Mouse (Mus musculus) spleen, embryonic (tissue): ENCODE measurements around the gene Polr3f.

Experiments used
- CTCF ChIA-PET: fragments of 350-600 bp; sonication (Branson Sonifier 250); formaldehyde crosslinking; loops from one replicate; lab custom pipeline; 2022; lab: Charles Lee

Polr3f gene

DNA sequence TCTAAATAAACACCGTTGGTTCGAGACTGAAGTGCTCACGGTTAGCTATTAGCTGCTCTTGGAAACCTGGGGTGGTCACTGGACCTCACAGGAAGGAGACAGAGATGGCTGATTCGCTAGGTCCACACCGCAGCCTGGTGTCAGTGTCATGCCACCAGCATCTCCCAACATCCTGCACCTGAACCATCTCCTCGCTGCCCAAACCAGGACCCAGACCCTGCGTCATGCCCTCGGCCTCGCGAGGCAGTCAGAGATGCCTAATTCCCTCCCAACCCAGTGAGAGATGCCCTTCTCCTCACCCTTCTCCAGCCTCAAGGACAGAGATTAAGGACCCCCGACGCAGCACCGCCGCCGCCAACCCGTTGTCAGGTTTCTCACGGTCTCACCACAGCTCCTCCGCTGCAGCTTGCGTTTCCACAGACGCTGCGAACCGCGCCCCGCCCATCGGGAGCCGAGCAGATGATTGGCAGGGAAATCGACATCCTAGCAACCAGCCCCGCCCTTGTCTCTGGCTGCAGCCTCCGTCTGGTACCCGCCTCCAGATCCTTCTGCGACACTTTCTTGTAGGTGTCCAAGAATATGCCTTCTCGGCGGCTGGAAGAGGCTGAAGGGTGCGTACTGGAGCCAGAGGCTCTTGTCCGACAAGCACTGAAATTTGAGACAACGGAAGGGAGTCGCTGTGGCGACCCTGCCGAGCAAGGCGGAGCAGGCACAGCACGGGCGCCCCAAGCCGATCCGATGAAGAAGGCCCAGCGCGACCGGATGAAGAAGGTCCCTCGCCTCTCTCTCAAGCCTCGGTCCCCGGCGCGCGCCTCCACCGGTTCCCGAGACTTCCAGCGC, at the start of gene Polr3f, which contains the start of gene Dzank1:
Gene Polr3f (plus strand): TSS at position 738 of the 840 bp plus-strand sequence.
Gene Dzank1 (minus strand): TSS at position 434 of the 840 bp plus-strand sequence.
- CTCF ChIA-PET = interaction anchor here (0.5 kb wide), 1 partner anchor 260 kb away, joined by 7 read pairs; no protein-coding TSS in a partner anchor

DNA sequence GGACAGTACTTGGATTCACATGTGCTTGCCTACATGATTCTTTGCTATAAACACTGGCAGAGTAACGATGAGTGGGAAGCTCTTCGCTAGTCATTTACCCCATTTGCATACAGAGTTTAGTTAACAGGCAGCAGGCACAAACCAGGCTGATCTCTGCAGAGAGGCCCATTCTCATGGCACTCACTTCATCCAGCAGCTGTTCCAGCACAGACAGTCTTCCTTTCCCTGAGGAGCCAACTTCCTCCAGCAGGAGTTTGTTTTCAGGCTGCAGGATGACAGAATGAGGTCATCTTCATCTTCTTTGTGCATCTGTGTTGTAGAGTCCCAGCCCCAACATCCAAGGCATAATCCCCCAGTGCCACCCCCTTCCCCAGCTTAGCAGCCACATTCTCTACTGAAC, 48.1 kb upstream of the Polr3f start:
- CTCF ChIA-PET = no interaction called here

DNA sequence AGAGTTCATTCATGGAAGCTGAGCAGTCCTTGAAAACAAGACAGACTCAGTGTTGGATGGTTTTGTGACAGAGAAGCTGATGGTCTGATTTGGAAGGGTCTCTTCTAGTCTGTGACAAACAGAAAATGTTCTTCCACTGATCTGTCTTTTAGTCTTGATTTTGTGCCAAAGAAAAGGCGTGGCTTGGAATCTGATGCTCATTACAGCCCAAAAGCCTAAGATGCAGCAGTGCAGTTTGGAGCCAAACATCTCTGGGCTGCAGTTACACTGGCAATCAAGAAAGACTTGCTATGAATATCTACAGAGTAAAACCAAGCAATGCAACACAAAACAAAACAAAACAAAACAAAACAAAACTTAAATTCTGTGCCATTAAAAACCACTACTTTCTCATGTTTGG, 43.4 kb upstream of the Polr3f start:
- CTCF ChIA-PET = no interaction called here

DNA sequence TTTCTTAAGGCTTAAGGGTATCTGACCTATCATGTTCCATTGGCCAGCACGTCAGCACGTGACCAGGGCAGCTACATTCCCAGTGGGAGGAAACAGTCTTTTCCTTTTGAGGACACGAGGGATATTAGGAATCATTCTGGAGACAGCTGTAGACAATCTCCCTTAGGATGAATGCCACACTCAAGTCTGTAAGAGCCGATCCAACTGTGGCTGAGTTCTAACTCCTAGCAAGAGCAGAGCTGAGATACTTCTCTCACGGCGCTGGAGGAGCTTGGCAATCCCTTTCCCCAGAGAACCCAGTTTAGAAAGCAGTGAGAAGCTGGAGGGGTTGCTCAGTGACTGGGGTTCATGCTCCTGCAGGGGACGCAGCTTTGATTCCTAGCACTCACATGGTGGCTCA, 42.1 kb upstream of the Polr3f start:
- CTCF ChIA-PET = no interaction called here

DNA sequence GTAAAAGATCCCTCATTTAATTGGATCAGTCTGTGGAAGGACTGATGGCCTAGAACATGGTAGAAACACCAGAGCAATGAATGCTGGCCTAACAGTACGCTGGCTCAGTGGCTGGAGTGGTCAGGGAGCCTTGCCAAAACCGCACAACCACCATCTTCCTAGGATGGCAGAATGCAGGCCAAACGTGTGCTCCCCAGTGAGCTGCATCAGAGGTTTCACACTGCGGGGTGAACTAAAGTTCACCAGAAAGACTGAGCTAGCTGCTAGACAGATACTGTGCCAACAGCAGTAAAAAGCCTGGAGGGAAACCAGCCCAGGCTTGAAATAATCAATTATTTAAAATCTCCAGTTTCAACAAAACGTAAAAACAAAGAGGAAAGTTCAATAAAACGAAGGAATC, 40.0 kb upstream of the Polr3f start:
- CTCF ChIA-PET = no interaction called here

DNA sequence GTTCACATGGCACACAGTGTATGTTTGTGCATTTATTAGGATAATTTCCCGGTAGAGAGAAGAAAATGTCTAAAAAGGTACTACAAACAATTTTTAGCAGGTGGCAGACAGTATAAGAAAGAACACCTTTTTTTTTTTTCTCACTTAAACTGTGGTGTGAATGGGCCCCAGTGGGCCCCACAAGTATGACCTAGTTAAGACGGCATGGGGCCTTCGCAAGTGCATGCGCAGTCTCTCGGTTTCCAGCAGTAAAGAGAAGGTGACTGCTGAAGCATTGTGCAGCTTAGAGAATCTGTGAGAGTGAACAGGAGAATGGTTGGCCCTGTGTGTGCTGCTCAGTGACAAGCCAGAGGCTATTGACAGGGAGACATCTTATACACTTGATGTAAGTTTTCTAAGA, 38.2 kb upstream of the Polr3f start:
- CTCF ChIA-PET = no interaction called here

DNA sequence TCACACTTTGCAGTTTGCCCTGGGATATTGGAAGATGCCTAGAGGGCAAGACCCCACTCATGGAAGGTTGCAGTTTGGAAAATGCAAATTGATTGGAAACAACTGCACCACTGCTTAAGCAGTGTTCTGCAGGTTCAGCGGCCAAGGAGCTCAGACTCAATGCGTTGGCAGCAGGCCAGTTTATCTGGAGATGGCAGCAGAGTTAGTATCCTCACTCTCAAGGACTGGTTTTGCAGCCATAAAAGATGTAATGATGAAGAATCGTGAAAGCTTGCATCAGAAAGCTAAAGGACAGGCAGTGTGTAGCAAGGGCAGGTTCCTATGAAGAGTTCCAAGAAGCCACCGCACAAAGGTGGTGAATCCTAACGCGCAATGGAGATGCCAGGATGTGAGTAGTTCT, 25.4 kb upstream of the Polr3f start:
- CTCF ChIA-PET = interaction anchor here (0.6 kb wide), 1 partner anchor 1806 kb away, joined by 4 read pairs; no protein-coding TSS in a partner anchor

DNA sequence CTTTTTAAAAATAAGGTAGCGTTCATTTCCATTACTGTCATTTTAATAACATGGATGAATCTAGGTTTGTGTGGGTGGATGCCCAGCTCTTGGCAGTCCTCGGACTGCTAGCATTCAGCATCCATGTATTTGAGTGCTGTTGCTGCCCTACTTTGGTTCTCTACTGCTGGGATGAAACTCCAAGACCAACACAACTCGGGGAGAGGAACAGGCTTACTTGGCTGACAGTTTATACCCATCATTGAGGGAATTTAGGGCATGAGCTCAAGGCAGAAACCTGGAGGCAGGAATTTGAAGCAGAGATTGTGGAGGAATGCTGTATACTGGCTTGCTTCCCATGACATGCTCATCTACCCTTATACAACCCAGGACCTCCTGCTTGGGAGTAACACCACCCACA, 12.9 kb upstream of the Polr3f start:
- CTCF ChIA-PET = no interaction called here

DNA sequence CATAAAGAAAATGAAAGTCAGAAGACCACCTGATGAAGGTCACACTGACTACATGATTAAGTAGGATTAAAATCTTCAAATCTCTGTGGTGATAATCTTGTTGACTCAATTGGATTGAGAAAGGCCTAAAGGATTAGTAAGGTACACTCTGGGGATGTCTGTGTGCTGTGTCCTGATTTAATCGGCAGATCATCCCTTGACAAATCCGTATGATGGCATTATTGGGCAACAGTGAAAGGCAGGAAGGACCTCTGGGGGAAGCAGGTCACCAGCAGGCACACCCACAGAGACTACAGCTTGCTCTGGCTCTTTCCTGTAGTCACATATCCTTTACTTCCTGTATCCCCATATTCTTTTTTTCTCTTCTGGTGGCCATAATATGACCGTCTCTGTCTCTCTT, 7.7 kb upstream of the Polr3f start:
- CTCF ChIA-PET = no interaction called here

DNA sequence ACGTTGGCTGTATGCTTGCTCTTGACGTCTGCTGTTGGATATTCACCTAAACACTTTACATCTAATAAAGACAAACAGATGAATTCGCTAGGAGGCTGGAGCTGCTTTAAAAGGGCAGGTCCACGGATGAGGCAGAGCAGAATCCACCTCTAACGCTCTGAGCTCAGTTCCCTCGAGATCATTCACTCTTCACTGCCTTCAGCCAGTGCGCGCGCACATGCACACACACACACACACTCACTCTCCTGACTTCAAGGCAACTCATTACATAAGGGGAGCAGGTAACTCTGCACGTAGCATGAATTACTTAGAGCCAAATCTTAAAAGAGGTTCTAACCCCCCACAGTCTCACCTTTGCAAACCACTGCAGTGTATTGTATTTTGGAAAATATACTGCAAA, 1.7 kb upstream of the Polr3f start:
- CTCF ChIA-PET = no interaction called here

DNA sequence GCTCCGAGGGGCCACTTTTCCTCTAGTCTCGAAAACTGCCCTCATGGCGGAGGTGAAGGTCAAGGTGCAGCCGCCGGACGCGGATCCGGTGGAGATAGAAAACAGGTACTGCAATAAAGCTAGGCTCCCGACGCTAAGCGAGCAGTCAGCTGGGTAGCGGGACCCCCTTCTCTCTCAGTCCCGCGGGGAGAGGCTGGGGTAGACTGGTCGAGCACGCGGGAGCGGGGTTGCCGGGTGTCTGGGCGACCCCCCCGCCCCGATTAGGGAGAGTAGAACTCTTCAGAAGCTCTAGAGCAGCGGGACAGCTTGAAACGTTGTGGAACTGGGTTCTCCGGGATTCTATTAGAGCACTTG, 280 bp downstream of the Polr3f start:
- CTCF ChIA-PET = no interaction called here

DNA sequence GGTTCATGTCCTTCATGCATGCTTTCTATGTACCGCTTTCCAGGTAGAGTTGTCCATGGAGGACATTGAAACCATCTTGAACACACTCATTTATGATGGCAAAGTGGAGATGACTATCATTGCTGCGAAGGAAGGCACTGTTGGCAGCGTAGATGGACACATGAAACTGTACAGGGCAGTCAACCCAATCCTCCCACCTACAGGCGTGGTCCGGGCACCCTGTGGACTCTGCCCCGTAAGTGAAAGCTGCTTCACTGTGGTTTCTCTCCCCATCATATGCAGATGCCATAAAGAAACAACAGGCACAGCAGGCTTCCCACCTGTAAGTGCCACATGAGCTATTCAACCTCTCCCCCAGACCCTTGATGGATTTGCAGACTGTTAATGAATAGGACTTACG, 9.6 kb downstream of the Polr3f start:
- CTCF ChIA-PET = no interaction called here

DNA sequence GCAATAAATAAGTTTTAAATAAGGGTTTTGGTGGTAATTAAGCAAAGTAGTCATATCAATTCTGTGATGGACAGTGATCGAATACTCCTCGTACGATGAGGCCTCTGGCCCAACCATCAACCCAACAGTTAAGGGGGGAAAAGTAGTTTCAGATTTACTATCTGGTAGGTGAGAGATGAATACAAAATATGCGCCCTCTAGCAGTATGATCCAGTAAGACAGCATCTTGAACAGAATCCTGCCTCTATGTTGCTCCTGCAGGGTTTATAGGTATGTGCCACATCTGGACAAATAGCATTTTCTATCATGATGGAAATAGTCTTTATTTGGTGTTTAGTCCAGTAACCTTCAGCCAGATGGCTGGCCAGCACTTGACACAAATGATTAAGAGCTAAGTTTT, 13.7 kb downstream of the Polr3f start:
- CTCF ChIA-PET = no interaction called here

DNA sequence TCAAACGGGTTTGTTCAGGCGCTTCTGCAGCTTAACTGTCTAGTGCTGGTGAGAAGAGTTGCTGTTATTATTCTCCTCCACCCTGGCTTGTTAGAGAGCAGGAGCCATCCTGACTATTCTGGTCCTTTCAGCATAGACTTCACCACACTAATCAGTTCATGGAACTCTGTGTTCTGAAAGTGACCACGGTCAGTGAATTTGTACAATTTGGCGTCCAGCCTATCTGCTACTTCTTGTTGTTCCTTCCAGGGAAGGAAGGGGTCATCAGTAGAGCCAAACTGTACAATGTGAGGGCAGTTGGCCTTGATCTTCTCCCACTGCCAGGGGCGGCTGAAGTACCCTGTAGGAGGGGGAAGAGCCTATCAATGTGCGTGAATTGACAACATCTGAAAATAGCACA, 16.2 kb downstream of the Polr3f start:
- CTCF ChIA-PET = no interaction called here

DNA sequence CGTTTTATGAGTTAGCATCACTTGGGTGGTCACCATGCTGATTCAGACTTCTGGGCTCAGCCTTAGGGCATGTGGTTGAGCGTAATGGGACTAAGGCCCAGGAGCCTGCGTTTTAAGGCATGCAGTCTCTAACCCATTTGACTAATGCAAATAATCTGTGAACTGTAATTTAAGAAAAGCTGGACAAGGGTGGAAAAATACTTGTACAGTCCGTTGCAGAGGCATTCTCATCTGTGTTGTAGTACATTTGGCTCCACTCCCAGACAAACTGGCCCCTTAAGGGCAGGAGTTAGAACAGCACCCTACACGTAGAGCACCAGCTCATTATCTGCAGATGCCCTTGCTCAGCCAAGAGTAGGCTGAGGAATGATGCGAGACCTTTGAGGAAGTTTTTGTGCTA, 17.1 kb downstream of the Polr3f start:
- CTCF ChIA-PET = no interaction called here

DNA sequence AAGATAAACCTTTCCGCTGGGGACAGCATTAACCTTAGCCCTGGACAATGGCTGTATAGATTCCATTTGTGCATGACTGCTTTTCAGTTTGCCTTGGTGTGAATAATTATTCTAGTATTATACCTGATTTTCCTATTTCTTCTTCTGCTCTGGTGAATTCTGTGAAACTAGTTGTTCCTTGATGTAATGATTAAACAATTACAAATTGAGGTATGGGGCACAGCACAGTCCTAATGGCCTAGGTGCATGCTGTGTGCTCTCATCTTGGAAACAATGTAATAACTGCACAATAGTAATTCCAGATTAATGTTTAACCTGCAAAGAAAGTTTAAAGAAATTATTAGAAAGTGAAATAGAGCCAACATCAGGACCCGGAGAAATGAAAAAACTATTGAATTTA, 17.5 kb downstream of the Polr3f start:
- CTCF ChIA-PET = no interaction called here

DNA sequence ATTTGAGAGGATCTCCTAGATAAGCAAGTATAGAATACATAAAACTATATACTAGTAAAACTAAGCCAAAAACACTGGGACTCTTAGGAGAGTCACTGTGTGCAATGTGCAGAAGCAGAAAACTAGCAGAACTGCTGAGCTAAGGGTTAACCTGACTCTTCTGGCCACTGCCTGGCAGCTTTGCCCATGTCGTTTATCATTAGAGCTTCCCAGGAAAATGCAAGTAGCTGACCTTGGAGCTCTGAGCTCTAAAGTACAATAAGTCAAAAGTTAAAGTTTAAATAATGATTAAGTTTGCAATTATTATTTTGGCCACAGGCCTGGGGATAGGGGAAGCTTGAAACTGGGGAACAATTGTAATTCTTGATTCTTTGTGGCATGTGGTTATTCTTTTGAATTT, 18.0 kb downstream of the Polr3f start:
- CTCF ChIA-PET = no interaction called here

DNA sequence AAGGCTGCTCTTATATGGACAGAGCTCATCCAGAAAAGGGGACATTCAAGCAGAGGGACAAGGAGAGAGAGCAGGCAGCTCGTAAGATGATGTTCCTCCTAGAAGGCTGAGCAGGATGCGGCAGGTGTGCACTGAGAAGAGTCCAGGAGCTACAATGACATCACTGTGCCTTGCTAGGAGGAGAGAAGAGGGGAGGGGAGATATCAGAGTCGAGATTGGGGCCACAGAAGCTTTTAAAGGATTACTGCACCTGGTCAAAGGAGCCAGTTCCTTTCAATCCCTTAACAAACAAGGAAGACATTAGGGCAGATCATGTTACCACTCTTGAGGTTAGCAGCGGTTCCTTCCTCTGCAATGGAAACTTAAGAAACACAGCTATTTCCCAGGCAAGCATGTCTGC, 20.0 kb downstream of the Polr3f start:
- CTCF ChIA-PET = no interaction called here

DNA sequence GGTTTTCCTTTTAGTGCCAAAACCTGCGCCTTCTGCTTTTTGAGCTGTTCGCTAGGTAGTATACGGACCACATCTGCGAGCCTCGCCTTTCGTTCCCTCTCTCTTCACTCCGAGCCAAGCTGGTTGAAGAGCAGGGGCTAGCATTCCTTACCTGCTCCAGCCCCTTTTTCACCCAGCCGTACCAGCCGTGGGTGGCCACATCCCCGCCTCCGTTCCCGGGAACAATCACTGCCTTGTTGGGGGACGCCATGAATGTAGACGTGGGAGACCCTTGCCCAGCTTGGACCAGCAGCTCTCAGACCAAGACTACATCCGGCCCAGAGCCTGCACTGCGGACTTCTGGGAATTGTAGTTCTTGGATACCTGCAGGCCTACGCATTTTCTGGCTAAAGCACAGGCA, 23.0 kb downstream of the Polr3f start, which contains the start of gene Rbbp9:
Gene Rbbp9 (minus strand): TSS at position 341 of the 400 bp plus-strand sequence.
- CTCF ChIA-PET = no interaction called here

DNA sequence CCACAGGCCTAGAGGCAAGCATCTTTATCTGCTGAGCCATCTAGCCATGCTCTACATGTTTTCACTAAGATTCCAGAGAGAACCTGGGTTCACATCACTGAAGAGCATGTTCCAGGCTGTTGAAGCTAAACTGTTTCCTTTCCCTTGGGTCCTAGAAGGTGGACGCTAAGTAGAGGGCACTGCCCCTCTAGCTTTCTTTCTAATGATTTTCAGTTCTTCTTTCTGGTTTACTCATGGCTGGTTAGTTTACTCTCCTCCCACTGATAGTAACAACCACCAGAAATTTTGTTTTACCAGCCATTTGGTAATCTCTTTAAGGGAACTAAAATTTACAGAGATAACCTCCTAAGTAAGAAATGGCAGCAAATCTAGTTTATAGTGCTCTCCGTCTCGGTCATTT, 26.4 kb downstream of the Polr3f start:
- CTCF ChIA-PET = no interaction called here

DNA sequence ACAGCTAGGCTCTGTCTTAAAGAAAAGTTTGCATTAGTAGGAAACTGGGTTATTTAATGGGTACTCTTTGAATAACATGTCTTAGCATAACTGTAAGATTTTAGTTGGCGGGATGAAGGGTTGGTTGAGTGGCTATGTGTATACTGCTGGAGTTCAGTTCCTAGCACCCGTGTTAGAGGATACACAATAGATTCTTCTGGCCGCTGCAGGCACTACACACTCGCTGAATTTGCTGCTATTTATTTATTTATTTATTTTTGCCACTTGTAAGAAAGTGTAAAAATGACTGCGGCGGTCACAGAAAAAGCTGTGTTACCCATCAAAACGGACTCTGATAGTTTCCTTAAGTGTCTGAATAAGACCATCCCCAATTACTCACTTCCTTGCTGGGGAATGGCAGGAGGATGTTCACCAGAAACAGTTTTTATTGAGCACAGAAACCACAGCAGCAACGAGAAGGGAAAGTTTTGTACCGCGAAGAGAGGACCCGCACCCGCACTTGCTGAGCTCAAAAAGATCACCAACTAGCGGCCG, 27.8 kb downstream of the Polr3f start:
- CTCF ChIA-PET = no interaction called here

DNA sequence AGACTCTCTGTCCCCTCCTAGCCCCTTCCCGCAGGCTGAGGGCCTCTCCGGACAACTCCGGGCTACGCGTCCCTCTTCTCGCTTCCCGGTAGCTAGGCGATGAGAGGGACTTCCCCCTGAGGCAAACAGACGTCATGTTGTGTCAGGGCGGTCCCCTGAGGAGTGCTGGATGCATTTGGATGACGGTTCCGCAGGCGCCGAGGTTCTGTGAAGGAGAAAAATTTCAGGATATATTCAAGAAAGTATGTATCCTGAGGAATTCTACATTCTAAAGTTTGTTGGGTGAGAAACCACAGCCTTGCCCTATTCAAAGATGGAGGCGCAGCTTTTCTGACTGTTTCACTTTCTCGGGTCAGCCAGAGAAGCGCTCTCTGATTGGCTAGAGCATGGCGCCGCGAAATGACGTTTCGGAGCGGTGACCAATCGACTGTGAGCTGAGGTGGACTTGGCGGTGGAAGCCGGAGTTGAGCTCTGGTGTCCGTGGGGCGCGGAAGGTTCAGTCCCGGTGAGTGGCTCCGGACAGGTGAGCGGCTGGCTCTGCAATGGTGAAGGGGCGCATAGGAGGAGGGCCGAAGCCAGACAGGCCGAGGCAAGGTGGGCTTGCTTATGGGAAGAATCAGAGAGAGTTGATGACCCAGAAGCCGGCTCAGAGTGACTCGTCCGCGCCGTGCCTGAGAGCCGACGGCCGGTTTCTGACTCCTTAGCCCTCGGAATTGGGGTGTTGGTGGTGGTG, 28.5 kb downstream of the Polr3f start, which contains the start of gene Sec23b:
Gene Sec23b (plus strand): TSS at position 410 of the 733 bp plus-strand sequence.
- CTCF ChIA-PET = interaction anchor here (0.5 kb wide), 1 partner anchor 22 kb away, joined by 4 read pairs; no protein-coding TSS in a partner anchor

DNA sequence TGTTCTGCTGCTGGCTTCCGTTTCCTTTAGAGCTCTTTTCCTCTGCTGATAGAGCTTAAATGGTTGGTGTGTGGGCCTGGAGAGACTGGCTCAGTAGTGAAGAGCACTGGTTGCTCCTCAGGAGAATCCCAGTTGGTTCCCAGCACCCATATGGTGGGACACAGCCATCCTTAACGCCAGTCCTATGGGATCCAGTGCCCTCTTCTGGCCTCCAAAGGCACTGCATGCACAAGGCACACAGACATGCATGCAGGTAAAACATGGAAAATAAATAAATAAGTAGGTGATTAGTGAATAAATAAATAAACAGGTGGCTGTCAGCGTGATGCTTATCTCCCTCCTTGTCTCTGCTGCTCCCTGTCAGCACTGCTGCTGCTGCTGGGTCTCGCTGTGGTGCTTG, 61.2 kb downstream of the Polr3f start:
- CTCF ChIA-PET = no interaction called here
